Mouse (Mus musculus) left cerebral cortex, postnatal 36 days (tissue): ENCODE results near the gene Szrd1. TPM values are rescaled to one million over a fixed set of nuclear protein-coding genes. Genes with fewer than 3 reads are reported as not detected.

ENCODE experiments used
- DNase-seq, 2 experiments: peaks; one replicate each; pipeline ENCODE4 v3.0.0; 2021 to 2022; ENCODE audit warnings: low spot score in 2 of 2, mixed read lengths in 1 of 2
- intact Hi-C: fragments of 180-260 bp; cut with DNase I; formaldehyde crosslinking; loops from one replicate; pipeline ENCODE4 v1.15.1; 2025
- total RNA-seq, 2 experiments: library from RNA; stranded (reverse); gene quantifications; 2 replicates each; pipeline ENCODE4 v1.2.3; 2021

The Szrd1 gene
- 10 to 100 TPM; 48.2 to 48.8 TPM for total RNA-seq

DNA sequence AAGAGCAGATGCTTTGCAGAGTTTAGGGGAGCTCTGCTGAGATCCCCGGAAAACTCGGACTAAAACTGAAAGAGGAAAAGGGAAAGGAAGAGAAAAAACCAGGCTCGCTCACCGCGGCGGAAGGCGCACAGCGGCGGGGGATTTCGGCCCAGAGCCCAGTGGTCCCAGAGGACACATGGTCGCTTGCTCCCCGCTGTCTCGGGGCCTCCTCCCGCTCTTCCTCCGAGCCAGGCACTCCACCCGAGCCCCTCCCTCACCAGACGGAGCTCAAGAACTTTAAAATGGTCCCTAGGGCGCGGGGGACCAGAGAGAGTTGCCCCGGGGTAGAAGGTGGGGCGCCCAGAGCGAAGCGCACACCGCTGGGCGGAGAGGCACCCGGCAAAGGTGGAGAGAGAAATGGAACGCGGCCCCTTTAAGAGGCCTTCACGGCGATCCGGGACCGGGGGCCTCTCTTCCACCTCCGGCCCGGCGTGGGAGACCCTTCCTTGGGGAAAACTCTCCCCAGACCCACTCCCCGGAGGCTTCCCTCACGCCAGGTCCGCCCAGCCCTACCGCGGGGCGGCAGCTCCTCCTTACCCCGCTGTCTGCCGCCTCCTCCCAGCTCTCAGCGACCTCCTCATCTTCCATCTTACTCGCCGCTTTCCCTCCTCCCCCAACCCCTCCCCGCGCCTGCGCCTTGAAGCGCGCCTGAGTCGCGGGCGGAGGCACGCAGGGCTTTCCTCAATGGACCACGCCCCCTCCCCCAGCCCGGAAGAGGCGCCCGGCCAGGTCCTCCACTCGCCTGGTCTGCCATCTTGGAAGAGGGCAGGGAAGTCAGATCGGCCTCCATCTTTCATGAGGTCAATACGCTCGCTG, at the start of gene Szrd1:
TSS of gene Szrd1 (minus strand) at position 660 of the 855 bp plus-strand sequence.
- intact Hi-C loops: loop anchor here (5.0 kb wide), 1 partner anchor 62 kb away; the partner anchor contains the start of gene Necap2
- DNase-seq: peak; percentile 98 to 99

DNA sequence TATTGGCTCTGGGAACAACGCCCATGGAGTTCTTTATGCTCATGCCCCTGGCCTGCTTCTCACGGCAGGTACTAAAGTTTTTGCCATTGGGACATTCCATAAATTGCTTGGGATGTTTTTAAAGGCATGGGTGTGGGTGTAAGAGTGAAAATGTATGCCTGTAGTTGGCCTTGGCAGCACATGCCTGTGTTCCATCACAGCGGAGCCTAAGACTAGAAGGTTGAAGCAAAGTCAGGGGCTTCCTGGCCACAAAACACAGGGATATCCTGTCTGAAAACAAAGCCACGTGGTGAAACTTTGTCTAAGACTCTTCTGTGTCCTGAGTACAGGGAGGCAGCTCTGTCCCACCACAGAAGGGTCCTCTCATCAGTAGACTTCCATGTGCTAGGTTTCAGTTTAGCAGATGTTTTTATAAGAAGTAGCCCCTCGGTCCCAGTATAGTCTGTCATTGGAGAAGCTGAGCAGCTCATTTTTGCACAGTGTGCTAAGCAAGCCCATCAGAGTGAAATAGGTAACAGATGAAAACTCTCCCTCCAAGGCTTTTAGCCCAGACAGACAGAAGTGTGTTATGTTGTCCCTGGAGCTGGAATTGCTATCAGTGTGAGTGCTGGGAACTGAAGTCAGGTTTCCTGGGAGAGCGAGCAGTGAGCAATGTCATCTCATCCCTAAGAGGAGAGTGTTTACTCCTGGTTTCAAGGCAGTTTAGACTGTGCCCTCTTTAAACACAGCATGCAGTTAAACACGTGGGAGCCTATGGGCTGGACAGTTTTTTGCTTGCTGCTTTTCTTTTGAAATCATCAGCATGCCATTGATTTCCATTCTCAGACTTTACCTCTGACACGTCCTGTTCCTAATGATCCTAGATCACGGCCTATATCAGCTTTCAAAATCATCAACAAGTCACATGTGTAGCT, 47.6 kb upstream of the Szrd1 start:
- no peak for DNase-seq

GRCm38 (mm10) chr4:141184426-141184825, 44.9 kb upstream of the Szrd1 start:
- intact Hi-C loops: loop anchor here (5.0 kb wide), 1 partner anchor 37 kb away; the partner anchor contains the start of gene Fbxo42
- no peak for DNase-seq

More for the DNA sequence above, 47.6 kb upstream of the Szrd1 start:
- intact Hi-C loops: no loop called here

DNA sequence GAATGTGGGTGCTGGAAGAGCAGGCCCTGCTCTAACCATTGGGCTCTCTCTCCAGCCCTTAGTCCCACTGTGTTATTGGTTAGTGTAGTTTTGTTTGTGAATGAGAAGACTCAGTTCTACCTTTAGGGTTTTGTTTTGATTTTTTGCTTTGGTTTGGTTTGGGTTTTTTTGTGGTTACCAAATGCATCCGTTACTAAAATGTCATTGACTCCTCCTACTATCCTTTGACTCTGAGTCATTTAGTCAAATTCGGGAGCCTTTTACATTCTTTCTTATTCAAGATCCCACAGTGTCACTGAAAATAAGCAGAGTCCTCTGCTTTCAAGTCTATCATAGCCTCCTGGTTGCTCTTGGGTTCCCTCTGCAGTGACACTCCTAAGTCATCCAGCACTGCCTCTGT, 44.4 kb upstream of the Szrd1 start:
- intact Hi-C loops: loop anchor here (5.0 kb wide), 1 partner anchor 37 kb away; the partner anchor contains the start of gene Fbxo42

DNA sequence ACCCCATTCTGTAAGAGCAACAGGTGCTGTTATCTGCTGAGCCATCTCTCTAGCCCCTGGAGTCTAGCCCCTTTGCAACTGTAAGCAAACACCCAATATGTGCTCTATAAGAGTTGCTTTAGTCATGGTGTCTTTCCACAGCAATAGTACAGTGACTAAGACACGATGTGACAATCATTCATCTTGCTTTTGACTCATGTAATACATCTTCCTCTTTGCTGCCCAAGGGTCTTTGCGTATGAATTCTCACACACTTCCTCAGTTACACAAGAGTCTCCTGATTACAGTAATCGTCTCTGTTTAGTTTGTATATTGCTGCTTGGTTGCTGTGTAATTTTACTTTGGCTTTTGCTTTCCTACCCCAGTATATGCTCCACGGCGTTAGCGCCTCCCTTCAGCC, 42.4 kb upstream of the Szrd1 start:
- intact Hi-C loops: loop anchor here (5.0 kb wide), 1 partner anchor 35 kb away; the partner anchor contains the start of gene Fbxo42
- no peak for DNase-seq

More for the DNA sequence above, 44.4 kb upstream of the Szrd1 start:
- no peak for DNase-seq

DNA sequence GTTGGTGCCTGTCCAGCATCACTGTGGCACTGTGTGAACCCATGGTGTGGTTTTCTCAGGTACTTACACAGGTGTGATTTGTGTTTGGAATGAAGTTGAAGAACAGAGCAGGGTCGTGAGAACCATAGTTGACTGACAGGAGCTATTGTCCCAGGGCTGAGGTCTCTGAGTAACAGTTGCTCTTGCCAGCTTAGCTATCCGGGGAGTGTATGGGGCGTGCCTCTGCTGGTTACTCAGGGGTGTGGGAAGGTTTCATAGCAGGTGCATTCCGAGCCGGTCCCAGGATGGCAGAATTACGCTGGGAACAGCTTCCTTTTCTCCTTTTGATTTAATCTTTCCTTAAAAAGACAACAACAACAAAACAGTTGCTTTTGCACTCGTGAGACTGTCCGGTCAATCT, 41.3 kb upstream of the Szrd1 start:
- intact Hi-C loops: loop anchor here (5.0 kb wide), 1 partner anchor 34 kb away; the partner anchor contains the start of gene Fbxo42
- DNase-seq: no peak

- DNase-seq: no peak
- intact Hi-C loops: no loop called here
Measured at GRCm38 (mm10) chr4:141178500-141178899, 38.9 kb upstream of the Szrd1 start.

DNA sequence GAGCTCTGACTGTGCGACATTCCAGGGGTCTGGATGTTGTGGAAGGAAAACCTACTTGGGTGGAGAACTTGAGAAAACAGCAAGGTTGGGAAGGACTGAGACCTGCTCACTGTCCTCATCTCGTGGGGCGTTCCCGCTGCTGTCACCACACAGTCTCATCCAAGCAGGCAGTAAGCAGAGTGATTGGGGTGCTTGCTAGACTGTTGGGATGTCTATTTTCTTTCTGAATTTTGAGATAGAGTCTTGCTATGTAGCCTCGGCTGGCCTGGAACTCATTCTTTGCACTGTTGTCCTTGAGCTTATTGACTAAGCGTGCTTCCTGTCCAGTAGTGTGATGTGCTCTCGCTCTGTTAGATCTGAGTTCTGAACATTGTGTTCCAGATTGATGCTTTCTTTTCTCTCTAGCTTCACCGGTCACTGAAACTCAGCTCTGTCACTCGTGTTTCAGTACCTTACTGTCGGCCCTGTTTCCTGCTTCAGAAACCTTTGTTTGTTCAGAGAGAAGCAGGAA, 36.8 kb upstream of the Szrd1 start:
- intact Hi-C loops: no loop called here
- DNase-seq: no peak

- intact Hi-C loops: no loop called here
- no peak for DNase-seq
Measured at GRCm38 (mm10) chr4:141175783-141176182, 36.2 kb upstream of the Szrd1 start.

DNA sequence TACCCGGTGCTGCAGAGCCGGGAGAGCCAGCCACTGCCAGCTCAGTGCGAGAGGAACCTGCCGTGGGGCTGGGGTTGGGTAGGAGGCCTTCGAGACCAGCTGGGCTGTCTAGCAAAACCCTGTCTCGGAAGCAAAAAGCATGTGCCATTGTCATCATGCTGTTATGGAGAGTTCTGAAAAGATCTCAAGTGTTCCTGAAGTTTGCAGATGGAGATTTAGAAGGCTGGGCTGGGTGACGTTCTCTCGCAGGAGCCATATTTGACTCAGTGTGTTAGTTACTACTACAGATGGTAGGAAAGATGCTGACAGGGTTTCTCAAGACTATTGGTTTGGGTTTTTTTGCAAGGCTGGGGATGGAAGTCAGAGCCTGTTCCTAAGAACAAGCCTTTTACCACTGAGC, 32.5 kb upstream of the Szrd1 start:
- intact Hi-C loops: no loop called here
- no peak for DNase-seq

DNA sequence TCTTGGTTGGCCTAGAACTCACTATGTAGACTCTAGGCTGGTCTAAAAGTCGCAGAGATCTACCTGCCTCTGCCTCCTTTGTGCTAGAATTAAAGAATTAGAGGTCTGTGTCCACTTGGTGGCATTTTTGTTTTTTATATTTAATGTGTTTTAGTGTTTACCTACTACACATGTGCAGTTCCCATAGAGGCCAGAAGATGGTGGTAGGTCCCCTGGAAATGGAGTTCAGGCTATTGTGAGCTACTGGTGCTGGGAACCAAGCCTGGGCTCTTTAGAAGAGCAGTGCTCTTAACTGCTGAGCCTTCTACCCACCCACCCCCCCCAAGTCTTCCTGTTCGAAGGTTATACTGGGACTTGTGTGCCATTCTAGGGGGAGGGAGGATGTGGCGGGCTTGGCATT, 27.6 kb upstream of the Szrd1 start:
- intact Hi-C loops: no loop called here
- no peak for DNase-seq

DNA sequence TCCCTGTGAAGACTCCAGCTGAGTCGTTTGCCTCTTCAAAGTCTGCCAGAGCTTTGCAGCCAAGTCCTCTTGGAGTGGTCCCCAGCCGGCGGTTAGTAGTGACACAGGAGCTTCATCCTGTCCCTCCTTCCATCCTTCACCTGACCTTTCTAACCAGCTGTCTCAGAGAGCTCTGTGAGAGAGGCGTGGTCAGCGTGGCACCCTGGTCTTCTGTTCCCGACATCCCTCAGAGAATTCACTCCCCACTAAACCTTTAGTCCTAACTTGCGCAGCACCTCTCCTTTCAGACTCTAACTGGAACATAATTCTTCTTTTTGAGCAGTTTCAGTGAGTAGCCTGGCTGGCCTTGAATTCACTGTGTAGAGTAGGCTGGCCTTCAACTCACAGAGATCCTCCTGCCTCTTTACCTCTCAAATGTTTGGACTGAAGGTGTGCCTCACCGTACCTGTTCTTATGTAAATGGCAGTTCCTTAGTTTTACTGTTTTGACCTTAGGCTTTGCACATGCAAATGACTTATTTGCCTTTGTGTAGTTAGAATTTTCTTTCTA, 26.2 kb upstream of the Szrd1 start:
- intact Hi-C loops: no loop called here
- DNase-seq: no peak

- intact Hi-C loops: no loop called here
- no peak for DNase-seq
Measured at GRCm38 (mm10) chr4:141163729-141164128, 24.2 kb upstream of the Szrd1 start.

- intact Hi-C loops: no loop called here
- DNase-seq: no peak
Measured at GRCm38 (mm10) chr4:141161699-141162208, 22.2 kb upstream of the Szrd1 start.

- DNase-seq: no peak
- intact Hi-C loops: no loop called here
Measured at GRCm38 (mm10) chr4:141160193-141160592, 20.6 kb upstream of the Szrd1 start.

DNA sequence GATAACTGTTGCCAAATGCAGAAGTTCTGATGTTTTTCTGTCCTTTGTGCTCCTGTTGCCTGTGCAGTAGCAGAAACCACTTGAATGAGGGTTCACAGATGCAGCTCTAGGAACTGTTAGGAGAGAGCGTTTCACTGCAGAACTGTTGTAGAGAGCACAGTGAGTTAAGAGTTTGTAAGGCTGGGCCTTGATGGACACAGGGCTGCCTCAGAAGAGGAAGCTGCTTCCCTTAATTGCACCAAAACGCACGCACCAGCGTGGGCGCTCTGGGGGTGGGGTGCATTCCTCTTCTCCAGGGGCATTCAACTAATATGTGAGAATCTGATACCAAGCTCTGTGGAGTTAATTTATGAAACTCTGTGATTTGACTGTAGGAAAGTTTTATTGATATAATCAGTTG, 20.1 kb upstream of the Szrd1 start:
- DNase-seq: no peak
- intact Hi-C loops: no loop called here

- intact Hi-C loops: no loop called here
- no peak for DNase-seq
Measured at GRCm38 (mm10) chr4:141159093-141159492, 19.5 kb upstream of the Szrd1 start.

DNA sequence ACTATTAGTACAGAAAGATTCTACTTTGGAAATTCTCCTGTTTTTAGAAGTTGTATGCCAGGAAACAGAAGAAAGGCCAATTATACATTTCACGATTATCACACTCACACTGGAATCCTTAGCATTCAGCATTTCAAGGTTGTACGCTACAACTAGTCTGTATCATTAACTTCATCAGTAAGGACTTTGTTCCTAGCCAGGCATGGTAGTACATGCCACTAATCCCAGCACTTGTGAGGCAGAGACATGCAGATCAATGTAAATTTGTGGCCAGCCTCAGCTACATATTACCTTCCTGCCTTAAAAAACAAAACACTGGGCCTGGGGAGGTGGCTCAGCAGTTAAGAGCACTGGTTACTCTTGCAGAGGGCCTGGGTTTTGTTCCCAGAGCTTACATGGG, 19.0 kb upstream of the Szrd1 start:
- DNase-seq: no peak
- intact Hi-C loops: no loop called here

GRCm38 (mm10) chr4:141157485-141157884, 17.9 kb upstream of the Szrd1 start:
- no peak for DNase-seq
- intact Hi-C loops: no loop called here
